Mouse (Mus musculus) limb, embryonic 11.5 days (tissue): Measurements from ENCODE around the gene Gm37419. TPM values are rescaled to one million over a fixed set of nuclear protein-coding genes. Genes with fewer than 3 reads are reported as not detected.

ENCODE experiments used
- polyA plus RNA-seq: library from polyadenylated mRNA; unstranded; fragments of >200 nt; fragmentation: Nextera tagmentation; extraction: Ambion mirVana; gene quantifications from 2 replicates; pipeline ENCODE4 v1.2.1, GENCODE M21; 2014

Gm37419 gene
- polyA plus RNA-seq, 1 experiment from 2014 or later = not detected

Other genes with a start within 250 kb of the Gm37419 start
- gene Sst, start 97.5 kb upstream of the Gm37419 start, polyA plus RNA-seq = 2.1 and 3.7 TPM in 2 replicates
- gene Rtp2, start 56.1 kb upstream of the Gm37419 start, polyA plus RNA-seq = not detected in 2 replicates
- 0.23 and 0.24 TPM in 2 replicates for gene Bcl6, start 370 bp downstream of the Gm37419 start, polyA plus RNA-seq